Mouse (Mus musculus) brain, embryonic 18.5 days (tissue): Measurements from ENCODE around the gene Cbfa2t3.

Experiments used
- DNase-seq: peaks from one replicate; pipeline ENCODE4 v3.0.0-alpha.2; 2012; ENCODE audit warnings: low read depth, low spot score

The Cbfa2t3 gene

GRCm38 (mm10) chr8:122689315-122689714 lies 9.6 kb downstream of the Cbfa2t3 start:
- no peak for DNase-seq

DNA sequence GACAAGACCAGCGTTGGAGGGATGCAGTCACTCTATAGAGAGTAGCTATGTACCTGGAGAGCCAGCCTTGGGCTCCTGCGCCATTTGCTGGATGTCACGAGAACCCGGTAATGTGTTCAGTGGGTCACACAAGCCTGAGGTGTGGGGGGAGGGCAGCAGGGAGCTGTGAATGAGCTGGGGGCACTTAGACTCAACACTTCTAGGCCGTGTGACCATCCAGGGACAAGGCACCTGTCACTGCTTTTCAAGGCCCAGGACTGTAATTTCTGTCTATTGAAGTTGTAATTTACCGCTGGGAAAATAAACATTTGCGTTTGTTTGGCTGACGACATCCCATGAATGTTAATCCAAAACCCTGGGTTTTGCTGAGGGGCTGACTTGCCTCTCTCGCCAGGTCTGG lies 12.0 kb downstream of the Cbfa2t3 start:
- no peak for DNase-seq

GRCm38 (mm10) chr8:122685097-122685861 lies 13.6 kb downstream of the Cbfa2t3 start:
- DNase-seq: no peak

GRCm38 (mm10) chr8:122682820-122683219 lies 16.1 kb downstream of the Cbfa2t3 start:
- DNase-seq: no peak

DNA sequence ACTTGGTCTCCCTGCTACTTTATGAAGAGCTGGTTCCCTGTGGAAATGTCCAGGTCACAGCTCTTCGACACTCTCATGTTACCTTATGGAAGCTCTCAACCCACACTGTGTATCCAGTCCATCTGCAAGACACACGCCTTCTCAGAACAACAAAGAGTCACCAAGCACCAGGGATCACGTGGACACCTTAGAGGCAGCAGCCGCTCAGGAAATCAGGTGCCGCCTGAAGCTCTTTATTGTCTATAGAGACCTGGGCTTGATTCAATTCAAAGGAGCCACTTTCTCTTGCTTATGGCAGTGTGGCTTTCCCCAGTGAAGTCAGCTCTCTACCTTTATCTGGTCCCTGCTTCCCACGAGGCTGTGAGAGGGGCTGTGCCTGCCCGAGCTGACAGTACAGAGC lies 18.7 kb downstream of the Cbfa2t3 start:
- DNase-seq: no peak

- no peak for DNase-seq
These were observed 19.5 kb downstream of the Cbfa2t3 start for GRCm38 (mm10) chr8:122679325-122679920.

DNA sequence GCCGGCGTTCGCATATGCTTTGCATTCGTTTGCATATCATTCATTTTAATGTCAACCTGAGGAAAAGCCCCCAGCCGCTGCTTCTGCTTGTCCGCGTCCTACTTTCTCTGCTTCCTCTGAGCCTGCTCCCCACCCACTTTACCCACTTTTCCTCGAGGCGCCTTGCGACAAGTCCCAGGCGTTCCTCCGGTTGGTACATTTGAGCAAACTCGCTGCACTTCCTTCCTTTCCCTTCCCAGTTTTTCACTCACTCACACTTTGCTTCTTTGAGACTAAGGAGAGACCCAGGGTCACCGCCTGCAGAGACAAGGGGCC lies 20.1 kb downstream of the Cbfa2t3 start:
- DNase-seq: no peak

DNA sequence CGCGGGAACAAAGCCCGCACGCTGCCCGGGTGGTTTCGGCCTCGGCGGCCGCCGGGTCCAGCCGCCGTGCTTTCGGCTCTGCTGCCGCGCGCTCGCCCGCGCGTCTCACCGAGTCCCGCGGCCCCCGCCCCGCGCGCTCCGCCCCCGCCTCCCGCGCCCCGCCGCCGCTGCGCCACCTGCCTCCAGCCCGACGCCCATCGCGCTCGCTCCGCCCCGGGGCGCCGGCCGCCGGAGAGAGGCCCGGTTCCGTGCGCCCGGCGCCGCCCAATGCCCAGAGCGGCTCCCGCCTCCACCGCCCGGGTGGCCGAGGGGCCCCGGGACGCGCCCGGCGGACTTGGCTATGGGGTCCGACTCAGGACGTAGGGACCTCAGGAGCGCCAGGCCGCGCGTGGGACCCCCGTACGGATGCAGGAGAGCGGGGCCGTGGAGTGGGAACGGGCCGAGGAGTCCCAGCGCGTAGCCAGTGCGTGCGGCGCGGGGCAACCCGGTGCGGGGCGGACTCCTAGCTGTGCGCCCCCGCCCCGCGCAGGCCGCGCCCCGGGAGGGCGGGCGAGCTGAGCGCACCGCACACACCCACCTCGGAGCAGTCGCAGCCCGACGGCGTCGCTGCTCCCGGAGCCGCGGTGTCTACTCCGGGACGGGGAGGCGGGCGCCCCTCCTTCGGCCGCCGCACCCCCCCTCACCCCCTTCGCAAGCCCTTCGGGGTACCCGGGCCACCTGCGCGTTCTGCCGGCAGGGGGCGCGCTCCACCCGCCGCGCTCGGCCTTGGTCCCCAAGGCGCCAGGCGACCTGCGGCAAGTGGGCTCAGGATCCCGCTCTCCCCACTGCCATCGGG lies 20.6 kb downstream of the Cbfa2t3 start:
- no peak for DNase-seq

DNA sequence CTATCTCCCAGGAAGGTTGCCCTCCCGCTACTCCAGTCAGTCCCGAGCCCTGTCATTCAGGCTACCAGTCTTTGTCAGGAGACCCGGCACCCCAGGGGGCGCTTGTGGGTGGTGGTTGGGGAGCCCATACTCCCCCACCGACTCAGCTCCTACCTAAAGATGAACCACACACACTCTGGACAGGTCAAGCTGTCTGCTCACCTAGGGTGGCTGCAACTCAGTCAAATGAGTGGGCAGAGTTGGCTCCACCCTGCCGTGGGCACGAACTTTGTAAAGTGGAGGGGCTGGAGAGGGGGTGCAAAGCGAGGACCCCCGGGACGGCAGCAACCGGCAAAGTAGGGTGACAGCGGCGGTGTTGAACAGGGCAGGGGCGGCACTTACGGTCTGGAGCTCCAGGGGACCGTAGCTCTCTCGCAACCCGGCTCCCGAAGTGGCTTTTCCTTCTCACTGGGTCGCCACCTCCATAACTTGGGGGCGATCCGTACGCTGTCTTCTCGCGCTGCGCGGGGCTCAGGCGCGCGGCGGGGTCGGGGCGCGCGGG lies 21.4 kb downstream of the Cbfa2t3 start:
- no peak for DNase-seq

- DNase-seq: no peak
These were observed 22.1 kb downstream of the Cbfa2t3 start for GRCm38 (mm10) chr8:122676621-122677480.

GRCm38 (mm10) chr8:122675596-122676420 lies 23.1 kb downstream of the Cbfa2t3 start:
- DNase-seq: no peak

DNA sequence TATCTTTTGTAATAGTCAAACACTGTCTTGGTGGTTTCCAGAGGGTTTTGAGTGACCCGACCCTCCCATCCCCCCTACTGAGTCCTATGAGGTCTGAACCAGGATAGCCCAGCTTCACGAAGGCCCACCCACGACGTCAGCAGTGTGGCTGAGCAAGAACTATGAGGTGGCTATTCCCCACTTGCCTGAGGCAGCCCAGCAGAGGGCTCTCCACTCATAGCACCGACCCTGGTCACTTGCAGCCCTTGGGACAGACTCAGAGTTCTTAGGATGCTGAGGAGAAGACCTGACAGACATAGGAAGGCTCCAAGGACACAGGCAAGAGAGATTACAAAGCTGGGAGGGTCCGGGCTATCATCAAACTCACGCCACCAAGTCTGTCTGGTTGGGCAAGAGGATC lies 23.9 kb downstream of the Cbfa2t3 start:
- DNase-seq: no peak

DNA sequence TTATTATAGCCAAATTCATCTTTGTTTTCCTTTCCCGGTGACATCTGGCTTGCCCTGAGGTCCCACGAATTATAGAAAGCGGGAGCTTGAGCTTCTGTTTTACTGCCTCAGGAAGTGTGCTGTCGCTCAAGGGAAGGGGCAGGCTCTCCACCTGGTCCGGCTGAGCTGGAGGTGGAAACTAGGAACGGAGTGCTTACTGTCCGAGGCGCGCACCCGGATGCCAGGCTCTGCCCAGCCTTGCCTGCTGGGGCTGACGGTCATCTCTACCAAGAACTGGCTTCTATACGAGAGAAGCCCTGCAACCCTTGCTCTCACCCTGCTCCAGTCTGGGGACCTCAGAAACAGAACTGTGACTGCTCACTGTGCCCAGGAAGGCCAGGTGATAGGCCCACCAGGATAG lies 24.9 kb downstream of the Cbfa2t3 start:
- no peak for DNase-seq

DNA sequence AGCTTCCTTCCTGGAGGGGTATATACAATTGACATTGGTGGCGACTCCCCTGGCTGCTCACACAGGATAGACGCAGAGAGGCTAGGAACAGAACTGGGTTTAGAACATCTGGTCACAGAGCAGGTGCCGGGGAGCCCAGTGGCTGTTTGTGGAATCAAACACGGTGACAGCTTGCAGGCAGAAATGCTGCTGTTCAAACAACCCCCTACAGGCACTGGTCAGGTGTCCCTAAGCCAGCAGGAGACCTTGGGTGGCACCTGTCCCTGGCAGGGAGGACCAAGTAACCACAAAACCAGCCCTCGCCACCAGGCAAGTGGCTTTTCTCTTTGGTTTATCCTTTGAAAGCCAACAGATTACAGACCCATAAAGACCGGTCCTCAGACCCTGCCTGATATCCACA lies 27.0 kb downstream of the Cbfa2t3 start:
- no peak for DNase-seq

DNA sequence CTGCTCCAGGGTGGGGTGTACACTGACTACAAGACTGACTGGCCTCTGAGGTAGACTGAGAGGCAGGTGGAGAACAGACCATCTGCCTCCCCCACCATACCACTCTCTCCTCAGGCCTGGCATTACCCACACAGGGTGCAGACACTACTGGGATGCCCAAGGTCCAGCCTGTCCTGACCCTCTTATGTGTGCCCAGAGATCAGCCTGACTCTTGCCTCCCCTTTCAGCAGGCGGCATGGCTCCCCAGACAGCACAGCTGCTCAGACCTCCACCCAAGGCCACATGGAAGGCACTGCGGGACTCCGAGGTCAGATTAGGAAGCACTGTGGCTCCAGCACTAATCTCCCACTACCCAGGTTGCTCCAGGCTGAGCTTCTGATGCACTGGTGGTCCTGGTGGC lies 28.2 kb downstream of the Cbfa2t3 start:
- no peak for DNase-seq

- DNase-seq: no peak
These were observed 28.9 kb downstream of the Cbfa2t3 start for GRCm38 (mm10) chr8:122670001-122670400.

DNA sequence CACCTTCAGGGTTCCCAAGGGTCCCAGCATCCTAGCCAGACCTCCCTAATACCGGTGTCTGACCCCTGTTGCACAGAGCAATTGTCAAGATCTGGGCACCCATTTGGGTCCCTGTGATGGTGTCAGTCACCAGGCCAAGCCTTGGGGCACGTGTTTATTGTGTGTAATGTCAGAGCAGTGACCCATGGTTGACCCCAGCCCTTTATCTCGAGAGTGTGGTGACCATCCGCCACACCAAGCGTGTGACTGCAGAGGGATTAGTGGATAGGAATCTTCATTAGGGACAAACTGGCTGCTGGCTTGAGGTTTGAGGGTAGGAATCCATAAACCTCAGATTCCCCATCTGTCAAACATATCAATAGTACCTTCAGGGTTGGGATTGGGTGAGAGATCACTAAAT lies 29.5 kb downstream of the Cbfa2t3 start:
- DNase-seq: no peak

DNA sequence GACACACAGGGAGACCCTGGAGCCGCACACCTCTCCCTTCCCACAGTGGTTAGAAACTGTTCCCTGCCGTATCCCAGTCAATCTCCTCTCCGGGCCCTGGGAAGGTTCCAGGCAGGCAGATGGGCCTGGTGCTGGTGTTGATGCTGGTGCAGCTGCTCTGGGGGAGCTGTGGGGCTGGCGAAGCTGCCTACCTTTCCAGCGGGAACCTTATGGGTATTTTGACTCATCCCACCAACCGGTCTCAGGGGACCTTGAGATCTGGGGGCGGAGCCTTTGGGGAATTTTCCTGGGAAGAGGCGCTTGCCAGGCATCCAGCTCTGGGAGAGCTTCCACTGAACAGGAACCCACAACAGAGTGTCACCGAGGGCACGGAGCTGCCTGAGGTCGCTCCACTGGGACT lies 31.1 kb downstream of the Cbfa2t3 start:
- no peak for DNase-seq

DNA sequence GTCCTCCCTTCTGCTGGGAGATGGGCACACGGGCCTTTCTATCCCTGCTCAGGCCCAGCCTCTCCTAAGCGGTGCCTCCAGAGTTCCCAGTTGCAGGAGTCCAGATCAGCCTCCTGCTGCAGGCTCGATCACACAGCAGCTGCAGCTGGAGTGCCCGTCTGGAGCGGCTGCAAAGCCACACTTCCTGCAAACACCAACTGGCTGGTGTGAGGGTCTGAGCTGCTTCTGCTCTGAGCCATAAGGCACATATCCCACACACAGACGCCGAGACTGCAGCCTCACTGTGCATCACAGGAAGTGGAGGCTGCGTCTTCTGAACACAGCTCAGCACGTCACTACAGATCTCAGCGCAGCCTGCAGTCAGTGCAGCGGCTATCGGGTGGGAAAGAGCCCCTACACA lies 32.1 kb downstream of the Cbfa2t3 start:
- DNase-seq: no peak

DNA sequence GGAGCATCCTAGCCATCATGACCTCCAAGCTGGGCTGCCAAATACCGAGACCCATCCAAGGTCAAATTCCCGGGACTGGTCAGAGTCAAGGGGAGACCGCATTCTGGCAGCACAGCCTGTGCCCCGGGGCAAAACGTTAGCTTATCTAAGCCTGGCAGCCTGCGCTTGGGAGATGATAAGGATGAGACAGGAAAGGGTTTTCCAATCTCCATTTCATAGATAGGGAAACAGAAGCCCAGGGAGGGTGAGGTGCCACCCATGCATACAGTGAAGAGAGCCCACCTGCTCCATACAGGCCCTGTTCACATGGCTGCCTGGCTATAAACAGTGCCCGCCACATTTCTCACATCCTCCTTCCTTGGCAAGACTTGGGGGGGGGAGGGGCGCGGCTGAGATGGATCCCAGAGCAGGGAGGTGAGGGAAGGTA lies 32.6 kb downstream of the Cbfa2t3 start:
- DNase-seq: no peak
